Mouse (Mus musculus): Measurements from ENCODE around the gene Tldc1. TPM values are rescaled to one million over a fixed set of nuclear protein-coding genes. Genes with fewer than 3 reads are reported as not detected.

The Tldc1 gene
- 10 to 100 TPM in 1 of 2 experiments, 1 to 10 TPM in 1; 8.7 to 12.0 TPM for total RNA-seq (2021)
- long read RNA-seq, experiment 1, transcript Tldc1-201 (8 exons, 3,085 nt): major isoform, 8 of 20 reads
- long read RNA-seq, experiment 1, partial matches to known transcripts: 5 of 20 reads
- long read RNA-seq, experiment 1, other reads (novel, unspliced or antisense): 7 of 20 reads
- long read RNA-seq, experiment 2, transcript Tldc1-201 (8 exons, 3,085 nt): major isoform, 17 of 20 reads
- long read RNA-seq, experiment 2, partial matches to known transcripts: 2 of 20 reads
- long read RNA-seq, experiment 2, other reads (novel, unspliced or antisense): 1 of 20 reads

DNA sequence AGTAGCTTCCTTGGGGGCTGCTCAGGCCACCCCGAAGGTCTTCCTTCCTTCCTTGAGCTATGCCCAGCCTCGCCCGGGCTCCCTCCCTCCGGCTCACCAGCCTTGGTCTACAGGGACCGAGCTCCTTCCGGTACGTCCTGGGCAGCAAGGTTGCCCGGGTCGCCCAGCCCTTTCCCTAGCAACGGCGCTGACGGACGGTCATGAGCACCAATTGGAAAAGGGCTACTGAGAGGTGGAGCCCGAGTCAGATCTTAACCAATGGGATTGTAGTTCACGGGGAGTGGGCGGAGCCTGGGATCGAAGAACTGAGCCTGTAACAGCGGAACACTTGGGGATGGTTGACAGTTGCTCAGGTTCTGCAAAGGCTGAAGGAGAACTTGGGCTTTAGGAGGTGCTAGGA, at the start of gene Tldc1:
Gene Tldc1, minus strand, starts transcription at position 154 of the 400 bp plus-strand sequence.
- peak; percentile 100 for DNase-seq

DNA sequence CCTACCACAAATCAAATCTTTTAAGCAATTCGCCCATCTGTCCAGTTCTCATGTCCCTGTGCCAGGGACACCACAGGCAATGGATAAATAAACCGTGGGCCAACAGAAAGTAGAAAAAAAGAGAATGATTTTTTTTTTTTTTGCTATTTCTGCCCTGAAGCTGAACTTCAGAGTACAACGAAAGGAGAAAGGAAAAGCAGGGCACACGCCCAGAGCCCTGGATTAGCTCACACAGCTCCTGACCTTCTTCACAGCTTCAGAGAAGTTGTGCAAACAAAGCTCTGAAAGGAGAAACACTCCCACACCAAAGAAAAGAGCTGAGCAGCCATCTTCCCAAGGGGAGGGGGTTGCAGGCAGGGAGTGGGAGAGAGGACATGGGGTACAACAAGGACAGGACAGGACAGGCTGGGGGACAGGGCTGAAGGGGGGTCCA, 49.5 kb upstream of the Tldc1 start:
- DNase-seq: no peak

DNA sequence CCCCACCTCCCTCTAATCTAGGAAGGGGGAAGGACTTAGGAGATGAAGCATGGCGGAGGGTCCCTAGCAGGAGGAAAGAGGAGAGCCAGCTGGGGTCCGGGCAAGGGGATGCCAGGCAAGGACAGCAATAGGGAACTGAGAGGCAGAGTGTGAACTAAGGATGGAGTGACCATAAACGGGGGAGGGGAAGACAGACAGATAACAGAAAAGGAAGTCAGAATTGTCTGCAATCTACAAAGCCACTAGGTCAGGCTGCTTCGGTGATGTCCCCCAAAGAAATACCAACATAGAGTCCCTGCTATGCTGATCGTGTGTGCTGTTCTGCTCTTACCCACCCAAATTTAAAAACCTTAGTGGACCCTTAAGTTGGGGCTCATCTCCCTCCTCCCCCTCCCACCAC, 48.8 kb upstream of the Tldc1 start:
- DNase-seq: no peak

DNA sequence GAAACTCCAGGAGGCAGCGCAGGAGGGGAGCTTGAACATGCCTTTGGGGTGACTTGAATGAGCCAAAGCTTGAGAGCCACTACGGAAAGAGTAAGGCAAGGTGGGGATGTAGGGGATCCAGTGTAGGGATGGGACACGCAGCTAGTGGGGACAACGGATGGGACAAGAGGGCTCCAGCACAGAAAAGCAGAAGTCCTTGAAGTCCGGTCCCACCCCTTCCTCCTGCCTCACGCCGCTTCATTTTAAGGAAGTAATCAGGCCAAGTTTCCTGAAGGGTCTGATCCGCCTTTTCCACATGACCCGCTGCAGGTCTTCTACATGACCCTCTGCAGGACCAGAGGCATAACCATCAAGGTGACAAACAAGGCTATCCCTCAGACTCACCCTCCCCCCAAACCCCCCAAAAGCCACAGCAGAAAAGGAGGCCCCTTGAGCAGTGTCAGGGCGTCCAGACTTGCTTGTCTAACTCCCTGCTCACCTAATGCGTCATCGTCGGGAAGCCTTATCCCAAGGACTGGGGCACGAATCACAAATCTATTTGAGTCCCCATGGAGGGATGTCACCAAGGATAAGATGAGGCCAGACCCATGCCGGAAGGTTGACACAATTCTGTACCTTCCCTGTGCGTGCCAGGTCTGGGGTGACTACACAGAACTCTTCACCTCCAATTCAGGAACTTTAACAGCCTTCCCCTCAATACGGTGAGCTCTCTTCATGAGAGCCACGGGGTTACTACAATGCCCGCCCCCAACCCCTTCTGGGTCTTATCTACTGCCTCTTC, 47.9 kb upstream of the Tldc1 start:
- no peak for DNase-seq

DNA sequence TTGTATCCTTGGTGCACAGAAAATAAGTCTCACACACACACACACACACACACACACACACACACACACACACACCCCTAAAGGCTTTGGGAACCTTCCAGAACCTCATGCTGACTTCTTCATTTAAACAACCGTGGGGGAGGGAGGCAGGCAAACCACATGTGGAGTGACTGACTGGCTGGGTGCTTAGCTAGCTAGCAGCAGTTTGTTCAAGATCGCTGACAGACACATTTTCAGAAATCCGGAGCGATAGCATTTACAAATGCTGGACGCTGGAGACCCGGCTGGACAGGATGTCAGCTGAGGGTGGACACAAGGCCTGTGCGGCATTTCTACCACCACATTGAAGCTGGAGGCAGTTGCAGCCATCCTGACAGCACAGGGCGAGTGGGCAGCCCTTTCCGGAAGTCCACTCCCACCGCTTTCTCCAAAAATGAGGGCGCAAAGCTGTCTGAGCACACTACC, 46.6 kb upstream of the Tldc1 start:
- no peak for DNase-seq

DNA sequence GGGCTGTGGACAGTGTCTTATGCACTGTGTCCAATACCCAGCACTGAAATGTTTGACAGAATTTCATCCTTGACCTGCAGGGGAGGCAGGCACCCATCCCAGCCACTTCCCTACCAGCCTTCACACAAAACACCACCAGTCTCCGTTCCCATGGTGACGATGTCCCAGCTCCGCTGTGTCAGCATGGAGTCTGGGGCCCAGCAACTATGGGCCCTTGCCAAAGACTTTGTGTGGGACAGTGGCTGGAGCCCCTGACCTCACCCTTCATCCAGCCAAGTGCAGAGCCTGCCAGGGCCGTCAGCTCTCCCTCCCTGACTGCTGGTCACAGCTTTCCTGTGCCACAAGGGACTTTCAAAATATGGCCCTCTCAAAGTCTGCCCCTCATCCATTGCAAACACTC, 45.9 kb upstream of the Tldc1 start:
- DNase-seq: no peak

DNA sequence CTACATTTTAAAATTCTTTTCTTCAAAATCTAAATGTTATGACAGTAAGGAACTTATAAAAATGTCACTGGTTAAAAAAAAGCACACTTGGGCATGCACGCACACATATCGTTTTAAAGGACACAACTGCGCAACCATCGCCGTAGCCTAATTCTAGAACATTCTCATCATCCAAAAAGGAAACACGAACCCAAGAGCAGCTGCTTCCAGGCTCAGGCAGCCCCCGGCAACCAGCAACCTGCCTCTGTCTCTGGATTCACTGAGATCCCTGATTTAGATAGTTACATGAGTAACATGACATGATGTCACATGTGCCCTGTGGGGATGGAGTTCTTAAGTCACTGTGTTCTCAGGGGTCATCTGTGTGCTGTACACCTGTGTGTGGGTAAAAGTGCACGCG, 45.1 kb upstream of the Tldc1 start:
- no peak for DNase-seq

DNA sequence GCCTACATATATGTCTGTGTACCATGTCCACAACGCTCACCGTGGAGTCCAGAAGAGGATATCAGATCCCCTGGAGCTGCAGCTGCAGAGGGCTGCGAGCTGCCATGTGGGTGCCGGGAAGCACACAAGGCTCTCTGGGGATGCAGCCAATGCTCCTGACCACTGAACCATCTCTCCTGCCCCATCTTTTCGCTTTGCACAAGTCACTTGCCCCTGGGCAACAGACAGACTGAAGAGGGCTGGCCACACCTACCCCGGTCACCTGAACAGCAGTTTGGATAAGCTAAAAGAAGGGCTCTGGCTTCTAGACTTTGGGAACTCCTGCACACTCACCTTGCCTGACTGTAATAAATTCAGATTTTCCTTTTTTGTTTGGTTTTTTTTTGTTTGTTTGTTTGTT, 43.5 kb upstream of the Tldc1 start:
- DNase-seq: no peak

DNA sequence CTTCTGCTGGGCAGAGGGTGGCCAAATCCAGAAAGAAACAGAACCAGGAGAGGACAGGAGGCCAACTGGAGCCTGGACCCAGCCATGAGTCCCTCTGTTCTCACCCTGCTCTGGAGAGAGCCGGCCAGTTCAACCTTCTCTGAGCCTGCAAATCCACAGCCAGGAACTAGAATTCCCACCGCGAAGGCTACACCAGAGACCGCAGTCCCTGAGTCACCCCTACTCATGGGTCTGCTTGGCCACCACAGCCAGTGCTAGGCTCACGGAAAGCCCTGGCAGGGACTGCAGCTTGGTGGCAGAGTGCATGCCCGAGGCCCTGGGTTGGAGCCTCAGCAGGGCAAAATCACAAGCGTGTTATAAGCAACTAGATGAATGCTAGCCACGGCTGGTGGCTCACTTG, 41.8 kb upstream of the Tldc1 start:
- no peak for DNase-seq

DNA sequence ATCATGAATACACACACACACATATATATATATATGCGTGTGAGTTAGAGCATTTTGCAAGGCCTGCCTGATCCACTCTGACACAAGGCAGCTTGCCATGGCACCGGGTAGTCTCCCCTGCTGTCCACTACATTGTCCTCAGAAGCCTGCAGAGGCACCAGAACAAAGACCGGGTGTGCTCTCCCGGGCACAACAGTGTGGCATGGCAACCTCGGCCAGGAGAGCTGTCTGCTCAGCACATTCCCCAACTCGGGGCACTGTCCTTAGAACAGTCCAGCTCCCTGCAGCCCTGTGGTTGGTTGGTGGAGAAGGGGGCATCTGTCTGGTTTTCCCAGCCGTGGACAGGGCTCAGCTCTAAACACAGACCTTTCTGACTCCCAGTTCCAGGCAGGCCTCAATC, 41.1 kb upstream of the Tldc1 start:
- DNase-seq: no peak

DNA sequence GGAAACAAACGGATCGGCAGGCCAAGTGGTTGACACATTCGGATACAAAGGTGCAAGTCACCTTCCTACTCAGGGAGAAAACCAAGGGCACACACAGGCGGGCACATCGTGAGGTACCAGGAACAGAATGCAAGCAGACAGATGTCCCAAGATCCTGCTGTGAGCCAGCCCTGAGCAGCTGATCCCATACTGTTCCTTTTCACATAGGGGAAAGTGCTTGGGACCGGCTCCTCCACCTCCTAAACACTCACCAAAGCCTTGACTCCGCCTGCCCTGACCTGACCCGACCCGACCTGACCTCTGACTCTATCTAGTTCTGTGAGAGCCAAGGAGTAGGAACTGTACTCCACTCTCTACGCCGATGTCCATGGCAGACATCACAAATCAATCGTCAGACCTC, 39.2 kb upstream of the Tldc1 start:
- no peak for DNase-seq

DNA sequence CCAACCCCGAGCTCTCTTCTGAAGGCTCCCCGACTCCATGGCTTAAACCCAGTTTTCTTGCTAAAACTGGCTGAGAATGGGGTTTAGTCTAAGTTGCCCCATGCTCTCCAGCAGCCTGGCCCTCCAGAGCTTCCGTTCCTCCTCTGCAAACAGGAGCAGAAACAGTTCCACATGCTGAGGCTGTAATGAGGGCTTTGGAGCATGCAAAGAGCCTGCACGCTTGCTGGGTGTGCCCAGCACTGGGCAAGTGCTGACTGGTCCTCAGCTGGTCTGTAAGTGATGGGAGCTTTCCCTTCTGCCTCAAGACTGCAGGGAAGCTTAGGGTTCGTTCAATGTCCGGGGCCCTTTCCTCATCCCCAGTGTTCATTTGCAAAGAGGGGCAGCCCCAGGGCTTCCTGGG, 38.0 kb upstream of the Tldc1 start:
- no peak for DNase-seq

DNA sequence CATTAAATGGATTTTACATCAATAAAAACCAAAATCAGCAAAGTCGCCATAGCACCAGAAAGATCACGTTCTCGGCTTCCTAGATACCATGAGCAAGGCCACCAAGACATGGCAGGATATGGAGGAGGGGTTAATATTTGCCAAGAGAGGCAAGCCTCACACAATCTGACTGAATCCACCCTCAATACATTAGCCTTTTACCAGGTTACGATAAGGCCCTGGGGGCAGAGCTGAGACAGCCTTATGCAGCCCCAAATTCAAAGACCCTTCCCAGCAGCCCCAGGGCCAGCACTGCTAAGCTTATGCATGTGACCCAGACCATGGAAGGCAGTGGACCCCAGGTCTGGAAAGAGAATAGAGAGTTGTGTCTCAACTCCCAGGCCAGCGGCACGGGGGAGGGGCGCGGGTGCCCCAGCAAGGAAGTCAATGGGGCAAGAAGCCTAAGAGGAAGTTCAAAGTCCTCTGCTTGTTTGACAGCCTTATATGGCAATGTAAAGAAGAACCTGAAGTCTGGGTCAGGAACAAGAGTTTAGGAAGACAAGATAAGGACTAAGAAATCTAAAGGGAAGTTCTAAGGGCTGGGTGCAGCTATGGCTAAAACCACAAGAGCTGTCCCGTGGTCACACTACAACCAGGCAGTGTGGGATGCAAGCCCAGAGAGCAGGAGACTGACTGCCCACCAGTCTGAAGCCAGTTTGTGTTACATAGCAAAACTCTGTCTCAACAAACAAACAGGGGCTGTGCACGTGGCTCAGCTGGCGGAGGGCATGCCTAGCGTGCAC, 34.6 kb upstream of the Tldc1 start:
- no peak for DNase-seq

DNA sequence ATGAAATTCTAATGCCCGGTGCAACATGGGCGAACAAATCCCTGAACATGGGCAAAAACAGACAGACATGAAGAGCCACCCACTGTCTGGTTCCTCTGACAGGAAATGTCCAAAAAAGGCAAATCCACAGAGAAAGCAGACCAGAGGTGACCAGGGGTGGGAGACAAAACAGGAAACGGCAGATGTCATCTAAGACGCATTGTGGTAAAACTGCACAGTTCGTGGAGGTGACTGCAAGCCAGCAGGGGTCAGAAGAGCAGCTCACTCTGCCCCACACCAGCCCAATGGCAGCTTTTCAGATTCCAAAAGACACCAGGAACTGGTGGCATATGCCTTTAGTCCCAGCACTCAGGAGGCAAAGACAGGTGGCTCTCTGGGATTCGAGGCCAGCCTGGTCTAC, 33.7 kb upstream of the Tldc1 start:
- DNase-seq: no peak

DNA sequence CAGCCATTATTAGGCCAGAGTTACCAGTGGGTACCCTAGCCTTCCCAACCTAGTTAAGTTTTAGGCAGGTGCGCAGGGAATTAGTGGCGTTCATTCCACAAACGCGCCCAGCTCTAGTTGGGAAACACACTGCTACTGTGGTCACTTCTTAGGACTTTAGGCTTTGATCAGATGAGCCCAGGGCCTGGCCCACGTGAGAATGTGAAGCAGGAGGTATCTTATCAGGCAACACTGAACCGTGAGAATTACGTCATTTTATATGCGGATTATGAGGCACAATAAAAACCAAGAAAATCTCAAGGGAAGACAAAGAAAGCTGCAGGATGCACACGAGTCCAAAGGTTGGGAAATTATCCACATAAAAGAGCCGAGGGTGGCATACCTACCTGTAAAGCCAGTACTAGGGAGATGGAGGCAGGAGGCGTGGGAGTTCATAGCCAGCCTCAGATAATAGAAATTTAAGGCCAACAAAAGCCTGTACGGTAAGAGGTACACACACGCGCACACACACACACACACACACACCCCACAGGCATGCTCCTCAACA, 32.8 kb upstream of the Tldc1 start:
- DNase-seq: no peak

DNA sequence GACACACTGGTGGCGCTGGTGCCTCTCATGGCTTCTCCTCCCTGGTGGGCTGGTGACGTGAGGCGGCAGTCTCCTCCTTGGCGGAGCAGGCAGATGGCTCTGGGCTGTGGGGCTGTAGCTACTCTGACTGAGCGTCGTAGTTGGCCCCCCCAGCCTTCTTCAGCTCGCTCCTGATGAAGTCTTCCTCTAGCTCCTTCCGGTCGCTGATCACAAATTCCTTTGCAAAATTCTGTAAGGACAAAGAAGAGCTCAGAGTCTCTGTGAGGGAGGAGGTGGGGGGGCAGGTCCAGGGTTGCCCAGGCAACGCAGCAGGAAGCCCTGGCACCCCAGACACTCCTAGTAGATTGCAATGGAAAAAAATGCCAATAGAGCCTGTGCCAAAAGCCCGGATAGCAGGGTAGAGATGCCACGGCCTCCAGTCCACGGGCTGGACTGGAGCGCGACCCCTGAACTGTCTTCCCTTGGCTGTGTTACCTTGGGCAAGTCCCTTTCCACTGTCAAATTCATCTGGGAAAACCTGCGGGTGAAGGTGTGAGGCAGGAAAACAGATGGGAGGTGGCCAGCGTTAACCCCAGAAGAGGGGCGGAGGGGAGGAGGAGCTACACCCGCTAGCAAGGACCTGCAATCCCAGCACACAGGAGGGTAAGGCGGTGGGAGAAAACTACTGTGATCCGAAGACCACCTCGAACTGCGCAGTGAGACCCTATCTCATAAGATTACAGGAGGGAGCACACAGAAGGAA, 32.1 kb upstream of the Tldc1 start:
- no peak for DNase-seq

DNA sequence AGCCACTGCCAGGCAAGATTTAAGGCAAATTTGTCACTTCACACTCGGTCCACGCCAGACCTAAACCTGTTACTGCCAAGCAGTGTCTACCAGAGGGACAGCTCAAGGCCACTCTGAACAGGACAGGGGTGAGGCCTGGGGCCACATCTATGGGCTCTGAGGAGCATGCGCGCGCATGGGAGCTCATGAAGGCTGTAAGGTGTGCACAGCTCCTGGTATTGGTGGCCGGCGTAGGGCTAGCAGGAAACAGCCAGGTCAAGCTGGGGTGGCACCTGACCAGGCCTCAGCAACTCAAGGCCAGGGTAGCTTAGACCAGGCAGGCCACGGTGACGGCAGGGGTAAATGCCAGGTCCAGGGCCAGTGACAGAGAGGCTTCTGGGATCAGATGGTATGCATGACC, 31.4 kb upstream of the Tldc1 start:
- DNase-seq: no peak

DNA sequence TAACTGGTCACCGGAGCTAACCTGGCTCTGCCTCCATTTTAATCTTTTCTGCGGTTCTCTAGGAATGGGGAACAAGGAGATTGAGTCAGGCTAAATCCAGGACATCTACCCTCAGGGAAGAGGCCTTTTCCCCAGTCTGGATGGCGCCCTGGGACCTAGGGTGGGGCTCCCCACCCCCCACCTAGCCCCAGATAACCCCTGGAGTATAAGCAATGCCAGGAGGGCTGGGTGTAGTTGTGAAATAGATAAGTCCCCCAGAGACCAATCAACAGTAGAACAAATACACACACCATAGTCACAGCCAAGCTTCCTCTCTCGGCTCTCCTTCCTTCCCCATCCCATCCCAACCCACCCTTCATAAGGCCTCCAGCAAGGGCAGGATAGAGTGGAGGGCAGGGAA, 29.5 kb upstream of the Tldc1 start:
- DNase-seq: no peak

DNA sequence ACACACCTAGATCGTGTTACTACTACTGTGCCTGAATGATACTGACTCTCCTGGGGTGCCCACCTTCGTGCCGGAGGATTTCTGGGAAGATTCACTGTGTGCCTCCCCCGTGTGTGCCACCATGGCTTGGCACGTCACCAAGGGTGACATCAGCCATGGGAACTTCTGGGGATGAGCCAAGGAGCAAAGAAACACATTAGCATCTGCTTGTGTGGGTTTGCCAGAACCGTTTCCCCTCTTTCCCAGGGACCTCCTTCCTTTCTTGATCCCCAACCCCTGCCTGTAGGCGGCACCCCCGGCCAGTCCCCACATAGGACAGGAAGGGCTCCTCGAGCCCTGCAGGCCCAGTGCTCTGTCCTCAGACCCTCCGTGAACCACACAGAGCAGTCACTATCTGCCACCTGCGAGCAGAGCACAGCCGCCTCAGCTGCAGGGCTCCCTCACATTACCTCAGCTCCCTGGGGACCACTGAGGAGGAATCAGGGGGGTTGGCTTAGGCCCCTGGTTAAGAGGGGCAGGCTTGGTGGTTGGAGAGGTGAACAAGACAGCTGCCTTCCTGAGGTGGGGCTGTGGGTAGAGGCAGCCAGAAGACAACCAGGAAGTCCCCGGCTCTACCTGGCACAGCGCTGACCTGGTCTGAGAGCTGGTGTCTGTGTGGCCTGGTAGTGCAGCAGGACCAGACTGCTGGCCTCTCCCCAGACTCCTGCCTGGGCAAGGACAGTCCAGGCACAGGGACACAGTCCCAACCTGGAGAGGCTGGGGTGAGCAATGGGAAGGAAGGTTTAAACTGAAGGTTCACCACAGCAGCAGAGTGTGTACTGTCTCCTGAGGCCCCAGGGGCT, 28.4 kb upstream of the Tldc1 start:
- DNase-seq: peak; percentile 80

DNA sequence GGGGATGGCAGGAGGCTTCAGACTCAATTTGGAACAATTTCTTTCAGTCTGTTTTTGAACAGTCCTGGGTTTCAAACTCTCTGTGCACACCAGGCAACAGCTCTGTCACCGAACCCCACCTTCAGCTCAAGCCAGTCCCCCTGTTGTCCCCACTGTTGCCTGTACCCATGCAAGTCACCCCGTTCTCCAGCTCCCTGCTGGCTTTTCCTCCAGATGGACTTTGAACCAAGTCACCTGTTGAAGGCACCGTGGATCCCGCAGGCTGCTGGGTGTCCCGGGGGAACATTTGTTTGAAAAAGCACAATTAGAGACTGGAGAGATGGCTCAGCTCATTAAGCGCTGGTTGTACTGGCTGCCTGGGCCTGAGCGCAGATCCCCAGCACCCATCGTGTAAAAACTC, 27.1 kb upstream of the Tldc1 start:
- no peak for DNase-seq

DNA sequence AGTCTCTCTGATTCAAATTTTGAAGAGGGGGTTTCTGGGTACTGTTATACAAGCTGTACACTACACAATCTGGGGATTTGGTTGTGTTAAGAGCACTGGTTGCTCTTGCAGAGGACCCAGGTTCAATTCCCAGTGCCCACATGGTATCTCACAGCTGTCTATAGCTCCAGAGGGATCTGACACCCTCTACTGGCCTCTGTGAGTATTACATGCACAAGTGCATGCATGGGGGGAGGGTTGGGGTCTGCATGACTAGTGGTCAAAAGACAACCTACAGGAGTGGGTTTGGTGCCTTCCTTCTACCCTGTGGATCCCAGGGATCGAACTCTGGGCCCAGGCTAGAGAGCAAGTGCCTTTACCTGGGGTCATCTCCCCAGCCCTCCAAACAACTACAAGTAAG, 24.4 kb upstream of the Tldc1 start:
- no peak for DNase-seq

All from adrenal gland, postnatal 10 days (tissue).